Mouse (Mus musculus) CH12.LX (cell line): ENCODE measurements around the gene Gtf2h4. TPM values are rescaled to one million over a fixed set of nuclear protein-coding genes. Genes with fewer than 3 reads are reported as not detected.

Experiments used
- DNase-seq: peaks from one replicate; pipeline ENCODE4 v3.0.0-alpha.2; 2013; ENCODE audit errors: extremely low read depth
- H3K27ac ChIP-seq: 2 replicates; pipeline ENCODE4 v1.5.1; 2012; ENCODE audit warnings: low read depth, mild to moderate bottlenecking, control low read depth, moderate library complexity; ENCODE audit not compliant: insufficient read depth
- H3K27me3 ChIP-seq: replicated peaks from 2 replicates; pipeline ENCODE3; 2012; ENCODE audit warnings: inconsistent platforms
- H3K36me3 ChIP-seq, 2 experiments: replicated peaks in 1 of 2; 2 replicates each; pipeline versions ENCODE3 to v1.6.1; 2012; ENCODE audit warnings: inconsistent platforms in 1 of 2, low read length in 1 of 2, mild to moderate bottlenecking in 1 of 2, mixed read lengths in 1 of 2, moderate library complexity in 1 of 2; ENCODE audit not compliant: control insufficient read depth in 1 of 2, insufficient read depth in 1 of 2
- H3K4me1 ChIP-seq, 2 experiments: 2 replicates each; pipeline ENCODE4 v1.6.1; 2012; ENCODE audit warnings: inconsistent platforms in 1 of 2, moderate library complexity in 1 of 2; ENCODE audit not compliant: insufficient read depth in 2 of 2, control insufficient read depth in 1 of 2
- H3K4me2 ChIP-seq: 2 replicates; pipeline ENCODE4 v1.6.1; 2012; ENCODE audit warnings: low read depth, mild to moderate bottlenecking, control low read depth; ENCODE audit not compliant: poor library complexity, insufficient read depth, severe bottlenecking
- H3K4me3 ChIP-seq, 3 experiments: fragments of 150-350 bp in 1 of 3; sonication (generic) in 1 of 3; replicated peaks in 1 of 3; 2 replicates each; pipeline versions ENCODE3 to v1.5.1; 2011 to 2012; ENCODE audit warnings: low read depth in 2 of 3, low read length in 2 of 3, mild to moderate bottlenecking in 2 of 3, moderate library complexity in 2 of 3, control low read depth in 1 of 3, improper control_type of control experiment in 1 of 3, inconsistent platforms in 1 of 3, mixed read lengths in 1 of 3; ENCODE audit not compliant: poor library complexity in 1 of 3
- H3K79me2 ChIP-seq: replicated peaks from 2 replicates; pipeline ENCODE4 v1.6.1; 2012; ENCODE audit warnings: mild to moderate bottlenecking, moderate library complexity; ENCODE audit not compliant: control insufficient read depth, poor library complexity, insufficient read depth, severe bottlenecking; ENCODE audit errors: extremely low read depth
- H3K9ac ChIP-seq: 2 replicates; pipeline ENCODE4 v1.6.1; 2012; ENCODE audit warnings: low read depth, mild to moderate bottlenecking, control low read depth, moderate library complexity; ENCODE audit not compliant: insufficient read depth
- H3K9me3 ChIP-seq: replicated peaks from 2 replicates; pipeline ENCODE3; 2012; ENCODE audit warnings: low read length, inconsistent platforms, mixed read lengths
- BHLHE40 ChIP-seq: IDR thresholded peaks from 2 replicates; pipeline ENCODE4 v1.6.1; 2011; ENCODE audit warnings: mild to moderate bottlenecking, low read depth, low read length, improper control_type of control experiment
- CHD1 ChIP-seq: IDR thresholded peaks from 2 replicates; pipeline ENCODE4 v1.6.1; 2012; ENCODE audit warnings: low read depth, low read length, improper control_type of control experiment, inconsistent platforms
- CHD2 ChIP-seq: IDR thresholded peaks from 2 replicates; pipeline ENCODE4 v1.6.1; 2011; ENCODE audit warnings: low read length, improper control_type of control experiment
- CTCF ChIP-seq, 2 experiments: IDR thresholded peaks in 1 of 2; conservative IDR thresholded peaks in 1 of 2; 2 replicates each; pipeline ENCODE4 v1.5.1; 2011 to 2012; ENCODE audit warnings: low read depth in 2 of 2, low read length in 2 of 2, improper control_type of control experiment in 1 of 2, inconsistent platforms in 1 of 2, mild to moderate bottlenecking in 1 of 2, moderate library complexity in 1 of 2
- E2F4 ChIP-seq: IDR thresholded peaks from 2 replicates; pipeline ENCODE4 v1.6.1; 2011; ENCODE audit warnings: low read depth, low read length, improper control_type of control experiment; ENCODE audit not compliant: insufficient replicate concordance
- ETS1 ChIP-seq: conservative IDR thresholded peaks from 2 replicates; pipeline ENCODE4 v1.6.1; 2012; ENCODE audit warnings: low read depth, mild to moderate bottlenecking, inconsistent platforms, low read length, improper control_type of control experiment, moderate library complexity
- GABPA ChIP-seq: IDR thresholded peaks from 2 replicates; pipeline ENCODE4 v1.6.1; 2012; ENCODE audit warnings: low read depth, low read length, improper control_type of control experiment, inconsistent platforms; ENCODE audit not compliant: insufficient replicate concordance
- HCFC1 ChIP-seq: IDR thresholded peaks from 2 replicates; pipeline ENCODE4 v1.6.1; 2012; ENCODE audit warnings: low read depth, mild to moderate bottlenecking, inconsistent platforms, low read length, improper control_type of control experiment
- JUN ChIP-seq: IDR thresholded peaks from 2 replicates; pipeline ENCODE4 v1.6.1; 2011; ENCODE audit warnings: low read depth, mild to moderate bottlenecking, low read length, improper control_type of control experiment, moderate library complexity; ENCODE audit not compliant: insufficient read depth
- JUND ChIP-seq: conservative IDR thresholded peaks from 2 replicates; pipeline ENCODE4 v1.6.1; 2011; ENCODE audit warnings: low read depth, low read length, improper control_type of control experiment
- KAT2A ChIP-seq: IDR thresholded peaks from 2 replicates; pipeline ENCODE4 v1.6.1; 2012; ENCODE audit warnings: low read length, improper control_type of control experiment, inconsistent platforms; ENCODE audit not compliant: insufficient replicate concordance
- MAFK ChIP-seq: IDR thresholded peaks from 2 replicates; pipeline ENCODE4 v1.6.1; 2011; ENCODE audit warnings: low read length, improper control_type of control experiment; ENCODE audit not compliant: insufficient replicate concordance
- MAZ ChIP-seq: IDR thresholded peaks from 2 replicates; pipeline ENCODE4 v1.6.1; 2012; ENCODE audit warnings: low read depth, mild to moderate bottlenecking, inconsistent platforms, low read length, improper control_type of control experiment, moderate library complexity
- MEF2A ChIP-seq: IDR thresholded peaks from 2 replicates; pipeline ENCODE4 v1.6.1; 2014; ENCODE audit warnings: low read depth, mild to moderate bottlenecking, inconsistent platforms, low read length, improper control_type of control experiment, borderline replicate concordance
- MXI1 ChIP-seq: IDR thresholded peaks from 2 replicates; pipeline ENCODE4 v1.6.1; 2011; ENCODE audit warnings: mild to moderate bottlenecking, low read depth, low read length, improper control_type of control experiment
- PAX5 ChIP-seq: IDR thresholded peaks from 2 replicates; pipeline ENCODE4 v1.6.1; 2012; ENCODE audit warnings: low read length, inconsistent platforms, mixed read lengths
- POLR2AphosphoS2 ChIP-seq: IDR thresholded peaks from 2 replicates; pipeline ENCODE4 v1.6.1; 2011; ENCODE audit warnings: low read depth, low read length, improper control_type of control experiment
- RCOR1 ChIP-seq: conservative IDR thresholded peaks from 2 replicates; pipeline ENCODE4 v1.6.1; 2012; ENCODE audit warnings: low read depth, mild to moderate bottlenecking, inconsistent platforms, low read length, improper control_type of control experiment
- SIN3A ChIP-seq: IDR thresholded peaks from 2 replicates; pipeline ENCODE4 v1.6.1; 2012; ENCODE audit warnings: low read length, improper control_type of control experiment, inconsistent platforms
- UBTF ChIP-seq: IDR thresholded peaks from 2 replicates; pipeline ENCODE4 v1.6.1; 2012; ENCODE audit warnings: low read depth, mild to moderate bottlenecking, inconsistent platforms, low read length, improper control_type of control experiment, moderate library complexity
- USF1 ChIP-seq: IDR thresholded peaks from 2 replicates; pipeline ENCODE4 v1.6.1; 2014; ENCODE audit warnings: low read depth, mild to moderate bottlenecking, inconsistent platforms, low read length, improper control_type of control experiment
- USF2 ChIP-seq: conservative IDR thresholded peaks from 2 replicates; pipeline ENCODE4 v1.6.1; 2011; ENCODE audit warnings: low read depth, low read length, improper control_type of control experiment
- ZC3H11A ChIP-seq: IDR thresholded peaks from 2 replicates; pipeline ENCODE4 v1.6.1; 2012; ENCODE audit warnings: low read depth, mild to moderate bottlenecking, inconsistent platforms, low read length, improper control_type of control experiment
- dilution Hi-C: fragments of 300-500 bp; cut with MboI; formaldehyde crosslinking; loops from 2 replicates; pipeline ENCODE4 v1.14.3; 2020; ENCODE audit warnings: low sequenced_read_pairs; ENCODE audit not compliant: extremely low pct_unique_long_range_greater_than_20kb, extremely low pct_ligation_motif_present
- in situ Hi-C: fragments of 300-500 bp; cut with MboI; formaldehyde crosslinking; loops from 3 replicates; pipeline ENCODE4 v1.14.3; 2019; ENCODE audit warnings: low sequenced_read_pairs, low pct_ligation_motif_present, low pct_unique_long_range_greater_than_20kb, mixed read lengths
- polyA plus RNA-seq: library from polyadenylated mRNA; unstranded; fragments of >175 nt; gene quantifications from 2 replicates; pipeline ENCODE4 v1.2.1, GENCODE M21; 2012; ENCODE audit warnings: low read depth; ENCODE audit not compliant: insufficient read length
- total RNA-seq, 2 experiments: library from RNA; depleted of rRNA; stranded (reverse); fragments of 300-350 nt in 1 of 2; fragments of >200 nt in 1 of 2; gene quantifications; 2 replicates each; pipeline ENCODE4 v1.2.3; 2012 to 2014

Gtf2h4 gene
- total and polyA plus RNA-seq, 3 experiments: 40.0 to 55.7 (median 40.7) TPM

- no peak overlapping the region for H3K9ac ChIP-seq
- H3K4me2 ChIP-seq: no peak overlapping the region
- TF ChIP-seq POLR2AphosphoS2 (no peak), BHLHE40 (no peak), JUND (no peak), USF2 (no peak), RCOR1 (no peak), E2F4 (no peak), MXI1 (no peak)
- no peak overlapping the region for H3K4me3 ChIP-seq
- dilution Hi-C loops (no loop called here), in situ Hi-C loops (no loop called here)
- H3K79me2 ChIP-seq: no peaks in the 10 kb centered on the region
- H3K36me3 ChIP-seq: peaks cover under 1 to 8% of the 10 kb centered on the region in 2 experiments
- no peak for DNase-seq
- no peaks in the 10 kb centered on the region for H3K4me1 ChIP-seq
- no peak overlapping the region for H3K27ac ChIP-seq
- no peaks in the 10 kb centered on the region for H3K9me3 ChIP-seq
- peaks cover 33% of the 10 kb centered on the region for H3K27me3 ChIP-seq
Observed at GRCm38 (mm10) chr17:35649429-35649828, 24.1 kb downstream of the Gtf2h4 start.

- DNase-seq: no peak
- Histone ChIP-seq H3K79me2 (no peaks in the 10 kb centered on the region), H3K9me3 (no peaks in the 10 kb centered on the region), H3K36me3 (no peaks in the 10 kb centered on the region)
- no peak for TF ChIP-seq GABPA
- no peak for TF ChIP-seq PAX5
- no peak for TF ChIP-seq JUND
- no peak for TF ChIP-seq ETS1
- TF ChIP-seq JUN: no peak
- TF ChIP-seq BHLHE40: no peak
- no peak for TF ChIP-seq SIN3A
- TF ChIP-seq MAZ: no peak
- TF ChIP-seq USF1: no peak
- TF ChIP-seq CTCF (conservative IDR thresholded peaks at IDR 0.05 in 1 of 2, IDR thresholded peaks at IDR 0.05 in 1 of 2; ENCODE audit: low read depth in 2 of 2, low read length in 2 of 2): no peak
- no peak for TF ChIP-seq POLR2AphosphoS2
- no peak for TF ChIP-seq MEF2A
- TF ChIP-seq CHD2: no peak
- no peak for TF ChIP-seq RCOR1
- TF ChIP-seq ZC3H11A: no peak
- TF ChIP-seq UBTF: no peak
- TF ChIP-seq MAFK: no peak
- TF ChIP-seq KAT2A: no peak
- no peak for TF ChIP-seq HCFC1
- TF ChIP-seq CHD1: no peak
- TF ChIP-seq, all 38 proteins: peak for 0
- in situ Hi-C loops (no loop called here), dilution Hi-C loops (no loop called here)
- peaks cover 0 to 4% of the 10 kb centered on the region in 2 experiments; a peak in 3 of 4 replicates for H3K4me1 ChIP-seq
- no peak within 1 kb of the TSS for H3K9ac ChIP-seq
- no peak within 1 kb of the TSS for H3K27ac ChIP-seq
- H3K4me3 ChIP-seq: no peak within 1 kb of the TSS
- H3K4me2 ChIP-seq: no peak within 1 kb of the TSS
- peaks cover 41% of the 10 kb centered on the region for H3K27me3 ChIP-seq
Observed at GRCm38 (mm10) chr17:35643609-35644236, 29.8 kb downstream of the Gtf2h4 start, which contains the start of gene Mucl3. TSS of gene Mucl3 (minus strand) at chr17:35643695.
